Mouse (Mus musculus) thymus, adult 2 months (tissue): Measurements from ENCODE around the gene Shc1. TPM values are rescaled to one million over a fixed set of nuclear protein-coding genes. Genes with fewer than 3 reads are reported as not detected.

Source experiments
- DNase-seq: peaks from one replicate; pipeline ENCODE4 v3.0.0; 2021
- H3K27ac ChIP-seq: fragments of 200-500 bp; 2 replicates; pipeline ENCODE4 v1.5.1; 2012; ENCODE audit warnings: low read length, control low read depth; ENCODE audit not compliant: control insufficient read depth, insufficient read depth
- H3K27me3 ChIP-seq: fragments of 200-500 bp; 2 replicates; pipeline ENCODE4 v1.6.1; 2012; ENCODE audit warnings: mild to moderate bottlenecking, low read length, moderate library complexity, mixed read lengths; ENCODE audit not compliant: control insufficient read depth, insufficient read depth
- H3K36me3 ChIP-seq: fragments of 200-500 bp; 2 replicates; pipeline ENCODE4 v1.6.1; 2012; ENCODE audit warnings: mild to moderate bottlenecking, low read length, moderate library complexity; ENCODE audit not compliant: control insufficient read depth, insufficient read depth
- H3K4me1 ChIP-seq: fragments of 200-500 bp; replicated peaks from 2 replicates; pipeline ENCODE4 v1.6.1; 2012; ENCODE audit warnings: low read length; ENCODE audit not compliant: control insufficient read depth, insufficient read depth
- H3K4me3 ChIP-seq: fragments of 200-500 bp; 2 replicates; pipeline ENCODE4 v1.5.1; 2012; ENCODE audit warnings: mild to moderate bottlenecking, low read length, control low read depth, moderate library complexity; ENCODE audit not compliant: control insufficient read depth, insufficient read depth
- CTCF ChIP-seq: fragments of 200-500 bp; IDR thresholded peaks from 2 replicates; pipeline ENCODE4 v1.5.1; 2012; ENCODE audit warnings: mild to moderate bottlenecking, control low read depth, low read length, moderate library complexity, borderline replicate concordance; ENCODE audit not compliant: control insufficient read depth, poor library complexity, insufficient read depth; ENCODE audit errors: extremely low read depth
- POLR2A ChIP-seq: fragments of 200-500 bp; IDR thresholded peaks from 2 replicates; pipeline ENCODE4 v1.6.1; 2012; ENCODE audit warnings: mild to moderate bottlenecking, low read length, control low read depth, moderate library complexity; ENCODE audit not compliant: control insufficient read depth, poor library complexity, insufficient read depth; ENCODE audit errors: extremely low read depth
- WGBS: fragments of 180-500 bp; shearing (Covaris S2); methylation state at CpG from one replicate; pipeline ENCODE4 v1.1.7; 2018; 5-methylcytosine and 5-hydroxymethylcytosine counted together
- polyA plus RNA-seq: library from polyadenylated mRNA; depleted of rRNA; stranded (reverse); fragments of >200 nt; gene quantifications from 2 replicates; pipeline ENCODE4 v1.2.3, GENCODE M21; 2012; rRNA removed

The Shc1 gene
- polyA plus RNA-seq, 1 experiment = 89.9 TPM

- H3K4me1 ChIP-seq = no peaks in the 10 kb centered on the region
- no peak overlapping the region for H3K4me3 ChIP-seq
- no peak overlapping the region for H3K27ac ChIP-seq
- no peaks in the 10 kb centered on the region for H3K36me3 ChIP-seq
- no peak for TF ChIP-seq CTCF
- no peak for TF ChIP-seq POLR2A
- H3K27me3 ChIP-seq = no peaks in the 10 kb centered on the region
- DNase-seq = no peak
- WGBS = 32% methylated on average over 7 of the region's 7 CpGs
Measured at GRCm38 (mm10) chr3:89472280-89472679, 54.0 kb downstream of the Shc1 start.

GRCm38 (mm10) chr3:89473838-89474237 is 55.6 kb downstream of the Shc1 start:
- WGBS = 35% methylated on average over 6 of the region's 6 CpGs
- no peaks in the 10 kb centered on the region for H3K27me3 ChIP-seq
- no peak overlapping the region for H3K27ac ChIP-seq
- no peak for DNase-seq
- H3K4me1 ChIP-seq = no peaks in the 10 kb centered on the region
- H3K36me3 ChIP-seq = no peaks in the 10 kb centered on the region
- H3K4me3 ChIP-seq = no peak overlapping the region
- TF ChIP-seq POLR2A = no peak
- no peak for TF ChIP-seq CTCF

DNA sequence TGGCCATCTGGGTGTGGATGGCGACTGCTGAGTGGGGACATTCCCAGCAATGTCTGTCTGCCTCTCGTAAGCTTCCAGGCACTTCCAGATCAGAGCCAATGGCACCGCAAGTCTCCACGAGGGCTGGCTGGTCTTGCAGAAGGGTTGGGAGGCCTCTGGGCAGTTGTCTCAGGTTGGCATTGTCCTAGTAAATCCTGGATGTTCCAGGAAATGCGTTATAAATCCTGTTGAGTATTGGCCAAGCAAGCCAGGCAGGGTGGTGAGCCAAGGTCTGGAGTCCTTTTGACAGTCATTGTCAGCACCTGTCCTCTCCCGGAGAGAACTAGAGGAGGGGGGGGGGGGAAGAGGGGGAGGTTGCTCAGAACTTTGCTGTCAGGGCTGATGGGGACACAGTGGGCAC is 60.8 kb downstream of the Shc1 start:
- 86% methylated on average over 6 of the region's 6 CpGs for WGBS
- no peak for DNase-seq
- H3K4me1 ChIP-seq = no peaks in the 10 kb centered on the region
- no peak overlapping the region for H3K4me3 ChIP-seq
- no peaks in the 10 kb centered on the region for H3K27me3 ChIP-seq
- TF ChIP-seq POLR2A (no peak), CTCF (no peak)
- H3K27ac ChIP-seq = no peak overlapping the region
- H3K36me3 ChIP-seq = no peaks in the 10 kb centered on the region

Other genes with a start within 250 kb of the Shc1 start
- gene Scamp3, start 241.0 kb upstream of the Shc1 start, polyA plus RNA-seq = 240 and 251 TPM in 2 replicates
- 250 and 278 TPM in 2 replicates for gene Fam189b, start 235.3 kb upstream of the Shc1 start, polyA plus RNA-seq
- gene Gba, start 215.5 kb upstream of the Shc1 start, polyA plus RNA-seq = 98.8 and 117 TPM in 2 replicates
- gene Thbs3, start 203.3 kb upstream of the Shc1 start, polyA plus RNA-seq = 7.2 and 10.9 TPM in 2 replicates
- gene Mtx1, start 191.4 kb upstream of the Shc1 start, polyA plus RNA-seq = 209 and 224 TPM in 2 replicates
- gene Muc1, start 189.4 kb upstream of the Shc1 start, polyA plus RNA-seq = 14.1 and 14.4 TPM in 2 replicates
- 171 and 183 TPM in 2 replicates for gene Krtcap2, start 172.5 kb upstream of the Shc1 start, polyA plus RNA-seq
- gene Trim46, start 172.1 kb upstream of the Shc1 start, polyA plus RNA-seq = 12.1 and 13.0 TPM in 2 replicates
- gene Dpm3, start 159.1 kb upstream of the Shc1 start, polyA plus RNA-seq = 477 and 588 TPM in 2 replicates
- gene Slc50a1, start 147.9 kb upstream of the Shc1 start, polyA plus RNA-seq = 196 and 251 TPM in 2 replicates
- gene Efna1, start 137.3 kb upstream of the Shc1 start, polyA plus RNA-seq = 6.3 and 9.7 TPM in 2 replicates
- gene Efna3, start 95.5 kb upstream of the Shc1 start, polyA plus RNA-seq = 3.7 and 4.2 TPM in 2 replicates
- 12.5 TPM in 2 replicates for gene Efna4, start 80.4 kb upstream of the Shc1 start, polyA plus RNA-seq
- gene Adam15, start 68.4 kb upstream of the Shc1 start, polyA plus RNA-seq = 38.7 and 49.6 TPM in 2 replicates
- 0.36 and 0.50 TPM in 2 replicates for gene Dcst2, start 56.5 kb upstream of the Shc1 start, polyA plus RNA-seq
- 0.24 and 0.32 TPM in 2 replicates for gene Dcst1, start 53.2 kb upstream of the Shc1 start, polyA plus RNA-seq
- gene Zbtb7b, start 23.7 kb upstream of the Shc1 start, polyA plus RNA-seq = 59.8 and 64.9 TPM in 2 replicates
- gene Lenep, start 15.7 kb upstream of the Shc1 start, polyA plus RNA-seq = 0.66 TPM in 1 of 2 replicates, not detected in the other
- 57.0 and 58.3 TPM in 2 replicates for gene Flad1, start 6.6 kb upstream of the Shc1 start, polyA plus RNA-seq
- 104 TPM in 2 replicates for gene Cks1b, start 60 bp upstream of the Shc1 start, polyA plus RNA-seq
- 82.3 and 133 TPM in 2 replicates for gene Pygo2, start 11.8 kb downstream of the Shc1 start, polyA plus RNA-seq
- 36.5 and 41.6 TPM in 2 replicates for gene Pbxip1, start 18.3 kb downstream of the Shc1 start, polyA plus RNA-seq
- gene Pmvk, start 36.1 kb downstream of the Shc1 start, polyA plus RNA-seq = 20.0 and 22.6 TPM in 2 replicates
- 1.6 and 2.4 TPM in 2 replicates for gene Kcnn3, start 101.7 kb downstream of the Shc1 start, polyA plus RNA-seq